Mouse (Mus musculus) liver, postnatal 0 days (tissue): ENCODE results near the gene Bhlha9.

Experiments
- CTCF ChIP-seq: sonication (generic); IDR thresholded peaks from 2 replicates; pipeline ENCODE4 v1.5.1; 2016; ENCODE audit warnings: antibody characterized with exemption, low read depth
- EP300 ChIP-seq: IDR thresholded peaks from 2 replicates; pipeline ENCODE4 v1.6.1; 2016; ENCODE audit warnings: antibody characterized with exemption, low read depth, mild to moderate bottlenecking

- no peak for TF ChIP-seq CTCF
- no peak for TF ChIP-seq EP300
Measured at GRCm38 (mm10) chr11:76672561-76673384, 503 bp downstream of the Bhlha9 start.
